Mouse (Mus musculus) urinary bladder, adult 18-20 months (tissue): Measurements from ENCODE around the gene Plcz1.

ENCODE experiments used
- DNase-seq, 2 experiments: peaks; one replicate each; pipeline ENCODE4 v3.0.0; 2022; ENCODE audit warnings: low spot score in 2 of 2, mixed read lengths in 2 of 2

Plcz1 gene

DNA sequence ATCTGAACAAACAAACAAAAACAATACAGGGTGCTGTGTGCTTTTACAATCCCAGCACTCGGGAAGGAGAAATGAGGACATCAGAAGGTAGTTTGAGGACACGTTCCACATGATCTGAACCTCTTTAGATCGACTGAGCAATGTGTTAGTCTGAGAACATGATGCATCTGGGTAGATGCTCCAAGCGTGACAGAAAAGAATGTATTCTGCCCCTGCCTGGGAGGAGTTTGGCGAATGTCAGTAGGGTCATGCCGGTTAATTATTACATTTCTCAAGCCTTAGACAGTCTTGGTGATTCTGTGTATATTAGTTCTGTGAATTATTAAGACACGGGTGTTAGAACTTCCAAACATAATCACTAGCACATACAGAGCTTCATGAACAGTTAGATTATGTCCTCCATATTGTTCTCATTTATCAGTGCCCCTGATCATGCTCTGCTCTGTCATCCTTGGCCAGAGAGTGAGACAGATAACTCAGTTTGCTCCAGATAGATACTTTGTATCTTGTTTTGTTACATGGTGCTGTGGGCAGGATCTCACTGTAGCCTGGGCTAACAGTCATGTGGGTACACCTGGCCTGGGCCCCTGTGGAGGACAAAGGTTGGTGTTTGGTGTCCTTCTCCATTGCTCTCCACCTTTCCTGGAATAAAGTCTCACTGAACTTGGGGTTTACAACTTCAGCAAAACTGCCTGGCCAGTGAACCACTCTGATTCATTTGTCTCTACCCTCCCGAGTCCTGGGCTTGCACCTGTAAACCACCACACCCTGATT, 94.0 kb downstream of the Plcz1 start:
- DNase-seq: no peak
